Mouse (Mus musculus) hindbrain, postnatal 0 days (tissue): ENCODE data around the gene Tspan7. TPM values are rescaled to one million over a fixed set of nuclear protein-coding genes. Genes with fewer than 3 reads are reported as not detected.

Experiments
- ATAC-seq: fragments of 200-750 bp; cut with Nextera tagmentation; 2 replicates; pipeline ENCODE4 v1.8.0; 2017; ENCODE audit warnings: mild to moderate bottlenecking, moderate TSS enrichment, moderate library complexity
- DNase-seq: peaks from one replicate; pipeline ENCODE4 v3.0.0-alpha.2; 2015; ENCODE audit warnings: low spot score
- H3K27ac ChIP-seq: fragments of 300-500 bp; sonication (generic); 2 replicates; pipeline ENCODE4 v1.5.1; 2014; ENCODE audit warnings: mild to moderate bottlenecking
- H3K27me3 ChIP-seq: fragments of 300-500 bp; sonication (generic); 2 replicates; pipeline ENCODE4 v1.6.1; 2014; ENCODE audit warnings: low read length, mixed read lengths; ENCODE audit not compliant: insufficient read depth
- H3K36me3 ChIP-seq: fragments of 300-500 bp; sonication (generic); 2 replicates; pipeline ENCODE4 v1.6.1; 2014; ENCODE audit warnings: low read length, mixed read lengths; ENCODE audit not compliant: insufficient read depth
- H3K4me1 ChIP-seq: fragments of 300-500 bp; sonication (generic); 2 replicates; pipeline ENCODE4 v1.6.1; 2014; ENCODE audit warnings: antibody characterized with exemption, low read length, mixed read lengths; ENCODE audit not compliant: insufficient read depth
- H3K4me2 ChIP-seq: fragments of 300-500 bp; sonication (generic); 2 replicates; pipeline ENCODE4 v1.6.1; 2014; ENCODE audit warnings: low read depth, mild to moderate bottlenecking, low read length, moderate library complexity, mixed read lengths
- H3K4me3 ChIP-seq: fragments of 300-500 bp; sonication (generic); 2 replicates; pipeline ENCODE4 v1.5.1; 2014; ENCODE audit warnings: low read length
- H3K9ac ChIP-seq: fragments of 300-500 bp; sonication (generic); replicated peaks from 2 replicates; pipeline ENCODE4 v1.6.1; 2014; ENCODE audit warnings: mild to moderate bottlenecking, low read length, moderate library complexity, mixed read lengths
- H3K9me3 ChIP-seq: fragments of 300-500 bp; sonication (generic); 2 replicates; pipeline ENCODE4 v1.6.1; 2016; ENCODE audit warnings: low read length, mixed read lengths
- CTCF ChIP-seq: IDR thresholded peaks from 2 replicates; pipeline ENCODE4 v1.5.1; 2016; ENCODE audit warnings: antibody characterized with exemption, control low read depth, low read depth
- polyA plus RNA-seq: library from polyadenylated mRNA; unstranded; fragments of >200 nt; fragmentation: Nextera tagmentation; extraction: Ambion mirVana; gene quantifications from 2 replicates; pipeline ENCODE4 v1.2.1, GENCODE M21; 2015
- total RNA-seq: library from RNA; depleted of rRNA; stranded (reverse); fragments of >200 nt; gene quantifications from 2 replicates; pipeline ENCODE4 v1.2.3, GENCODE M21; 2014; rRNA removed

Tspan7 gene
- total and polyA plus RNA-seq, 2 experiments from 2014 or later: 297 to 669 TPM

- Histone ChIP-seq H3K27me3 (no peaks in the 10 kb centered on the region), H3K4me2 (no peak overlapping the region), H3K4me1 (no peaks in the 10 kb centered on the region), H3K4me3 (no peak overlapping the region), H3K27ac (no peak overlapping the region), H3K36me3 (no peaks in the 10 kb centered on the region), H3K9me3 (no peaks in the 10 kb centered on the region), H3K9ac (no peak overlapping the region)
- ATAC-seq (no peak), DNase-seq (no peak)
- TF ChIP-seq CTCF: no peak
Observed at GRCm38 (mm10) chrX:10641062-10641461, 156.1 kb downstream of the Tspan7 start.

Other genes starting within 250 kb of the Tspan7 start
- not detected in 2 replicates for gene Otc, start 232.9 kb upstream of the Tspan7 start, total RNA-seq
- 0.13 TPM in 1 of 2 replicates, not detected in the other for gene Otc, start 232.9 kb upstream of the Tspan7 start, polyA plus RNA-seq
- gene Mid1ip1, start 229.9 kb downstream of the Tspan7 start, total RNA-seq: 92.9 and 115 TPM in 2 replicates
- 107 and 113 TPM in 2 replicates for gene Mid1ip1, start 229.9 kb downstream of the Tspan7 start, polyA plus RNA-seq